Mouse (Mus musculus) T-cell, adult 2 months (primary cell): ENCODE results near the gene Ciz1.

Experiments
- DNase-seq: peaks from one replicate; pipeline ENCODE4 v3.0.0; 2022; ENCODE audit warnings: low spot score

Ciz1 gene

GRCm38 (mm10) chr2:32418430-32419151 lies 66.5 kb downstream of the Ciz1 start:
- DNase-seq: no peak

- DNase-seq: no peak
These were observed 67.2 kb downstream of the Ciz1 start for GRCm38 (mm10) chr2:32419359-32419758.

- DNase-seq: no peak
These were observed 68.0 kb downstream of the Ciz1 start for GRCm38 (mm10) chr2:32420066-32420608.

- DNase-seq: no peak
These were observed 68.5 kb downstream of the Ciz1 start for GRCm38 (mm10) chr2:32420647-32421046.

- no peak for DNase-seq
These were observed 69.7 kb downstream of the Ciz1 start for GRCm38 (mm10) chr2:32421851-32422251.

- DNase-seq: peak; percentile 45
These were observed 71.6 kb downstream of the Ciz1 start for GRCm38 (mm10) chr2:32423481-32424331.

GRCm38 (mm10) chr2:32424796-32425195 lies 72.7 kb downstream of the Ciz1 start:
- no peak for DNase-seq

- DNase-seq: no peak
These were observed 73.4 kb downstream of the Ciz1 start for GRCm38 (mm10) chr2:32425568-32425967.

- DNase-seq: no peak
These were observed 74.0 kb downstream of the Ciz1 start for GRCm38 (mm10) chr2:32426141-32426540.

GRCm38 (mm10) chr2:32427720-32428119 lies 75.6 kb downstream of the Ciz1 start:
- no peak for DNase-seq

- DNase-seq: no peak
These were observed 76.2 kb downstream of the Ciz1 start for GRCm38 (mm10) chr2:32428262-32428722.

- DNase-seq: no peak
These were observed 77.2 kb downstream of the Ciz1 start for GRCm38 (mm10) chr2:32429215-32429891.
